Mouse (Mus musculus): ENCODE data around the gene Rptor.

Rptor gene

DNA sequence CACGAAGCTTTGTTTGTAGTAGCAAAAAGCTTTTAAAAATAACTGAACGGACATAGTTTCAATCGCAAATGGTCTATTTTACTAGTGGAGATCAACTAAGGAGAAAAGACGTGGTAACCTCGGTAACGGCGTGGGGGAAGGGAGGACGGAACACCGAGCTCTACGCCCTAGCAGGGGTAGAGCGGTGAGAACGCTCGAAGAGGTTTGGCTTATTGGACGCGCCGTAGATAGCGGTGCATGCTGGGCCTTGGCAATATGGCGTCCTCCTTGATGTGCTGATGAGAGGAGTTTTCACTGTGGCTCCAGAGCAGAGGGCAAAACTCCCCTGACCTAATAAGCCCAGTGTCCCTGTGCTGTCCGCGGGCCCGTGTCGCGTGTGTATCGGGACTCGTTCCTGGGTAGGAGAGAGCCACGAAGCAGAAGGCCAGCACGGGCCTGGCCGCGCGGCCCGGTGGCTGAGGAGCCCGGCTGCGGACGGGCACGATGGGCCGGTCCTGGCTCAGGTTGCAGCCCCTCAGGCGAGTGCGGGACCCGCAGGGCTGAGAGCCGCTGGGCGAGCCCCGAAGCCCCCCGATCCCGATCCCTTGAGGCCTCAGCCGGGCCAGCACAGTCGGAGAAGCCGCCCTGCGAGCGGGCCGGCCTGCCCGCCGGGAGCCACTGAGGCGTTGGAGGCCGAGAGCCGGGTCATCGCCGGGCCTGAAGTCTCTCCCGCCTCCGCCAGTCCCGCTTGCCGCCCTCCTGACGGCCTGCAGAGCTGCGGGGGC, at the start of gene Rptor:
TSS of gene Rptor (plus strand) at position 143 of the 764 bp plus-strand sequence.
- peak; percentile 97 for DNase-seq

DNA sequence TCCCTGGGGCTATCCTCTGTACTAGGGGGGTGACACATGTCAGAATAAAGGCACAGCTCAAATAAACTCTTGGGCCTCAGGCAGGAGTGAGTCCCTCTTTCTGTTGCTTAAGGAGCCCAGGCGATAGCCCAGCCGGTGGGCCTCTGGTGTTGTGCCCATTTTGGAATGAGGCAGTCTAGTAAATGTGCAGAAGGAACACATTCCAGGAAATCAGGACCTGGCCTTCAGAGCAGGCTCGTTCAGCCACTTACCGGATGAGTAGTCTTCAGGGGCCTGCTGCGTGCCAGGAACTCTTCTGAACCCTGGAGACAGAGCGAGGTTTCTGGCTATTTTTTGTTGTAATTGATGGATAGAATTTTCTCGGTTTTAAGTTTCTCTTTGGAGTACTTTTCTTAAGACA, 48.0 kb upstream of the Rptor start:
- DNase-seq = peak; percentile 10

DNA sequence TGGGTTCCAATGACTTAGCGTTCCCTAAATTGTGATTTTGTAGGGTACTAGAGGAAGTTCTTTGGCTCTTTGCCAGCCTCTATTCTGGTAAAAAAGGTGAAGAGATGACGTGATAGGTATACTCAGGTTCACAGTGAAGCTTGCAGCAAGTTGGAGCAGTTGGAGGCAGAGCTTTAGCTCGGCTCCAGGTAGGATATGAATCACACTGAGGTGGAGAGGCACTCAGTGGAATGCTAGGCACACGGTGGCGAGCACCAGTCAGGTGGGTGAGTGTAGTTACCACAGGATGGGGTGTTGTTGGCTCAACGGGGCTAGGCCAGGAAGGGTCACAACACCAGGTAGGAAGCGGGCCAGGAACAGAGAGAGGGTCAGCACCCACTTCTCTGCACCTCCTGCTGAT, 47.5 kb upstream of the Rptor start:
- peak; percentile 14 for DNase-seq

DNA sequence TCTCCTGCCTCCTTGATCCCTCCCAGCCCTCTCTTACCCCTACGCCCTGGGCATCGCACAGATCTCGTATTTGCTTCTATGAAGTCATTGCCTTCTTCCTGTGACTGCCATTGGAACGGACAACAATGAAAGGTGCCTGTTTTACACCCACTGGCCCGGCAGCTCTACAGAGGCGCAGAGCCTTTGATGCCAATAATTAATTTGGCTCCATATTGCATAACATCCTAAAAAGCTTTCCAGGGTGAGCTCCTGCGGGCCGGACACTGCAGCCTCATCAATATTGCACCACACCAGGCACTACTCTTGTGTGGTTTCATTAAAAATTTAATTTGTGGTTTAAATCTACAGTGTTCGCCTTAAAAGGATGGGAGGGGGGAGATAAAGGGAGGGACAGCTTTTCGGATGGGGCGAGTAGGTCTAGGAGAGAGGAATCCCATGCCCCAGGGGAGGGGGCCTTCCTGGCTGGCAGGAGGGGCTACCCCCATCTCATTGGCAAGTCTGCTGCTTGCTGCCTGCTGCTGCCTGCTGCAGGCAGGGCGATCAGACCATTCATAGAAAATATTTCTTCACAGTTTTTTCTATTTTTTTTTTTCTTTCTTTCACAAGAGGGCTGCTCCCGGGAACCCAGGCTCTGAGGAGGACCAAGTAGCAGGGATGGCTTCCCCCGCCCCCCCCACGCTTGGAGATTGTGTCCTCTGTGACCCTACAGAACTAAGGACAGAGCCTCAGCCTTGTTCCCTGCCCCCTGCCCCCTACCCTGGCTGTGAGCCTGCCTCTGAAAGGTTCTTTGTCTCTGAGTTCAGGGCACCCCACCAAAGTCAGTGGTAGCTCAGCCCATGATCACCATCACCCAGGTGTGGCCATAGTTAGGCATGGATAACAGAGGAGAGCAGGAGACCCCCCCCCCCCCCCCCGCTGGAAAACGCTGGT, 44.5 kb upstream of the Rptor start:
- DNase-seq = peak; percentile 17

DNA sequence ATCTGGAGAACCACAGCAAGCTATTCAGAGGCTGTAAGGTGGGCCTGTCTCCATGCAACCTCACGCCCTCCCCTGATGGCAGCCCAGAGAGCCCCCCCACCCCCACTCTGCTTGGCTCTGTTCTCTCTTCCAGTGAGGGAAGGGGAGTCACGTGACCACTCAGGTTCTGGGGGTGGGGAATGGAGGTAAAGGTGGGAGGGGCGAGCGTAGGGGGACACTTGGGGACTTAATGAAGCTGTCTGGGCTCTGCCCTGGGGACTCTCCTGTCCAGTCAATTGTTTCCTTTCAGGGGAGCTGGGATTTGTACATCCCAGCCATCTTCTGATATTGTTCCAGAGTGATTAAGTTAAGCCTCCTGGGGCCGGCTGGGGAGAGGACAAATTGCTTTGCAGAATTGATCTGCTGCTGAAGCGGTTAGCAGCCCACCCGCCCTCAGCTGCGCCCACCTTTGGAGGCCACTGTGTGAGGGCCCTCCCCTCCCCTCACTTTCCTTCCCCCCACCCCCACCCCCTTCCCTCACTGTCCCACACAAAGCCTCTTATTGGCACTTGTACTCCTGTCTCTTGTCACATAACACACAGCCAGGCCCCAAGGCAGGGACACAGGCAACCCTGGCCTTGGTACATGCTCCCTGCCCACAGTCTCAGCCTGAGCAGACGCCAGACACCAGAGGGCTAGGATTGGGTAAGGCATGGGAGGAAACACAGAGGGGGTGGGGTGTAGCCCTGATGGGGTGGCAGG, 43.7 kb upstream of the Rptor start:
- no peak for DNase-seq

DNA sequence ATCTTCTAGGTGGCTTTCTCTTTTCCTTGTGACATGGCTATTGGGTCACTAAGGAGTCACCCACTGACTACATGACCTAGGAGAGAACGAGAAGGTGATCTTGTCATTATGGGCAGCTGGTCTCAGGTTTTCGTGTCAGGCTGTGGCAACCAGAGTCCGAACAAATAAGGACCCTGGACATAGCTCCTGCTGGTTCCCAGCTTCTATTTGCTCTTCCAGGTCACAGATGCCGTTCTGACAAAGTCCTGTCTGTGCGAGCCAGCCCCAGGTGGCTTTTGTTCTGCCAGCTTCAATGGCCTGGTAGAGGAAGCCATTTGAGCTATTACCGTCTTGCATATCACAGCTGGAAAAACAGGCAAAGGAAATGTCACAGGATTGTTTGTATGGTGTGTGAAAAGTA, 40.4 kb upstream of the Rptor start:
- no peak for DNase-seq

DNA sequence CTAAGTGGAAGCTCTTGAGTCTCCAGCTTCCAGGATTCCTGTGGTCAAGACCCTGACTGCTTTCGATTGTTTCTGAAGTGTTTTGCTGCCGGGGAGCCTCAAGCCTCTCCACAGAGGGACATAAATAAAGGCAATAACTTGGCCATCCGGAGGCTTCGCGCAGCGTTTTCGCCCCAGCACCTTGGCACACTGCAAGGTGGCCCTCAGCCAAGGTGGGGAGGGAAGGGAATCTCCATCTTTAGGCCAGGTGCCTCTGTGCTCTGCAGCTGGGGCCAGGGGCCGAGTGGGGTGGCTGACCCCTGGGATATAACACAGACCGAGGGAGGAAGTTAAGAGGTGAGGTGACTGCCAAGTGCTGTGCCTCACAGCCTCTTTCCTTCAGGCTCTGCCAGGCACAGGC, 39.5 kb upstream of the Rptor start:
- DNase-seq = no peak

DNA sequence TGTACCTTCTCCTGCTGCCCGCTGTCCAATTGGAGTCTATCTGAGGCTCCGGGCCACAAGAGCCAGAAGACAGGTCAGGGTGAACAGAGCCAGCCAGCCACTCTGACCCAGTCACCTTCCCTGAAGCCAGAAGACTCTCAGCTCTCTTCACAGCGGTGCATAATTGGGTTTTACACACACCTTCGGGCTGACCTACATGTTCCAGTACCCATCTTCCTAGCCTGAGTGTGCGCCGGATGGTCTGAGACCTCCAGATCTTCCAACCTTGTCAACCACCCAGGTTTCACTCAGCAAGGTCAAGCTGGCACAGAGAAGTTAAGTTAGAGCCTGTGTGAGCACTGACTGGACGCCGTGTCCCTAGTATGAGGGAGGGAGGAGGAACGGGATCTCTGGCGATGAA, 38.3 kb upstream of the Rptor start:
- DNase-seq = peak; percentile 62

DNA sequence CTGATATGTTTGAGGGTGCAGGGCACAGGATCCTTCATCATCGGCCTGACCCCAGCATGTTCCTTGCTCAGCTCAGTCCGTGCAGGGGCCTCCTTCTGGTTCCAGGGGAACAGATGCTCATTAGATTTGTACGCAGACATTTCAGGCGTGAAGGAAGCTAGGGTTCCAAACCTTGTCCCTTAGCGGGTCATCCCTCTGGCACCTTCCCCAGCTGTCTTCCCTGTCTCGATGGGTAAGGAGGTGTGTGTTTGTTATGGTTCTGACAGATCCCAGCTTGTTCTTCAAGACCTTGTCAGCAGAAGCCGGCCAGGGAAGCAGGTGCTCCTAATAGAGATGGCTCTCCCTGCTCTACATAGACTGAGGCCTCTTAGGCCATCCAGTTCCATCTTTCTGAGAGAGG, 37.7 kb upstream of the Rptor start:
- DNase-seq = peak; percentile 77

DNA sequence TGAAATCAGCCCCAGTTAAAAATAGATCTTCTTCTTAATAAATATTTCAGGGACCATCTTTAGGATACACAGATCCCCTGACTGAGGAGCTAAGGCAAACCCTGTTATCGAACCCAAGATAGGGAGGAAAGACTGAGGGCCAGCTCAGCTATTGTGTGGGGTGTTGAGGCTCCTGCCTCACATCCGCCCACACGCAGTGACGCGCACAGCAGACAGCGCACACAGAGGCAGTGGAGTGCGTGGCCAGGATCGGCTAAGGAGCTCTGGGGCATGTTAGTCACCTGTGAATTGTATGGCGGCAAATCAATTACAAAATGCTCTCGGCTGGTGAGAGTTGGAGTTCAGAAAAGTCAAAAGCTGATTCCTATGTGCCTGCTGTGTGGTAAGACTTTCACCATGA, 37.0 kb upstream of the Rptor start:
- DNase-seq = no peak

DNA sequence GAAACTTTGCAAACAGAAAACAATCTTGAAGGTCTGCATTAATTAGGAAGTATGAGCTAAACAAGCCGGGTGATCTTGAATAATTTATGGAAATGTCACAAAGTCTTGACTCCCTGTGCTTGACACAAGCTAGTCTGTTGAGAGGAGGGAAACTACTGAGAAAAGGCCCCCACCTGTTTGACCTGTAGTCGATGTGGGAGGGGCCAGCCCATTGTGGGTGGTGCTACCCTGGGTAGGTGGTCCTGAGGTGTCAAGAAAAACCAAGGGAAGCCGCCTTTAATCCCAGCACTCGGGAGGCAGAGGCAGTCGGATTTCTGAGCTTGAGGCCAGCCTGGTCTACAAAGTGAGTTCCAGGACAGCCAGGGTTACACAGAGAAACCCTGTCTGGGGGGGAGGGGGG, 36.5 kb upstream of the Rptor start:
- no peak for DNase-seq

DNA sequence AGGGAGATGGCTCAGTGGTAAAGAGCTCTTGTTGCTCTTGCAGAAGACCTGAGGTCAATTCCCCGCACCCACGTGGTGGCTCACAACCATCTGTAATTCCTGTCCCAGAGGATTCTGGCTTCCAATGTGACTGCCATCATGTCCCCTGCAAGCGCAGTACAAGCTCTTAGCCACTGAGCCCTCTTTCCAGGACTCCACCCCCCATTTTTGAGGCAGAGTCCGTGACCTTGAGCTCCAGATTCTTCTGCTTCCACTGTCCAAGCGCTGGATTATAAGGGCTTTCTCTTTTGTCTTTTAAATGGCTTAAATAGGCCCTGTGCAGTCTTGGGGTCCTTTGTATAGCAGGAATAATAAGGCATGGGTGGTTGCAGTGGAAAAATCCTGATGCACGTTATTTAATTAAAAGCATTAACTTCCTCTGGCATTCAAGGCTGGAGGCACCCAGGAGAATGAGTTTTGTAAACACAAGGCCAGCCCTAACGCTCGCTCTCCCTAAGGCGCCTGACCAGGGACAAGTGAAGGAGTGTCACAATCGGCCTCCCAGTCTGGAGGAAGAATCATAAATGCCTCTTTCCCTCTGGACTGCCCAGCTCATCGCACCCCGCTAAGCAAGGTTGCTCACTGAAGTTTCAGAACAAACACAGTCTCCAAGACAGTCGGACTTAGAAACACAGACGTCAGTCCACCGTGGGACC, 30.2 kb upstream of the Rptor start:
- no peak for DNase-seq

DNA sequence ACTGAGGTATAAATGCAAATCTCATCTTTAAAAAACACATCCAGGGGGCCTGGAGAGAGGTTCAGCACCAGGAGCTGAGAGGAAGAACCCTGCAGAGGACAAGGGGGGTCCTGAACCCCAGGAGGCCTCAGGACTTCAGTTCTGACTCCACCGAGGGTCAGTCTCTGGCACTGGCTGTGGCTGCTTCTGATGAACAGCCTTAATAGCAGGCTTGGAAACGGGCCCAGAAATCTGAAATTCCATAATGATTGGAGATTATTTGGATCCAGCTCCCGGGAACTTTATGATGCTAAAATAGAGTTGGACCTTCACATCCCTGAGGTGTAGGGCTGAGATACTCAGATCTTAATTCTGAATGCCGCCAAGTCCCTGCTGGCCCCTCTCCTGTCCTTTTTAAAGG, 25.9 kb upstream of the Rptor start:
- no peak for DNase-seq

DNA sequence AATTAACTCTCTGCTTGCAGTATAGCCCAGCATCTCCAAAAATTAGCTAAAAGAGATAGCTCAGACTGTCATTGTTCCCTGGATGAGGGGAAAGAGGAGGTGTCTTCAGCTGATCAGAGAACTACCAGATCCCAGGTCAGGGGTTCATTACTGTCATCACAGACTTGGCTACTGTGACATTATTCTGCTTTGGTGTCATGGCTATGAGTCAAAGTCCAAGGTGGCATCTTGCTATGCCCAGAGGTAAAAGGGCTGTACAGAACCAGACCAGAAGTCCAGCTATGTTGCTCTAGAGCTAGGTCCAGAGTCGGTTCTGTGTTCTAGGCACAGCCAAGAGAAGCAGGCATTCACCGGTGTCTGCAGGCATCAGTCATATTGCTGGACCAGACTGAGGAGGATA, 25.0 kb upstream of the Rptor start:
- no peak for DNase-seq

DNA sequence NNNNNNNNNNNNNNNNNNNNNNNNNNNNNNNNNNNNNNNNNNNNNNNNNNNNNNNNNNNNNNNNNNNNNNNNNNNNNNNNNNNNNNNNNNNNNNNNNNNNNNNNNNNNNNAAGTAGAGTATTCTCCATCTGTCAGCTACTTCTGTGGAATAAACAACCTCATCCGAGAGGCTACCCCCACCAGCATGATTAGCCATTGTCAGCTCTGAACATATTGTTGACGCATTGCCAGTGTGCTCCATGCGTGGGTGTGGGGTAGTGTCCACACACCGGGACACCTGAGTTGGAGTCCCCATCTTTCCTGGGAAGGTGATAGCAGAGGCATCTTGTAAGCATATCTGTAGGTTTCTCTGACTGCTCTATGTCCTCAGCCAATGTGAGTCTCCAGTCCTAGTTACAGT, 16.2 kb upstream of the Rptor start:
- DNase-seq = peak; percentile 59

DNA sequence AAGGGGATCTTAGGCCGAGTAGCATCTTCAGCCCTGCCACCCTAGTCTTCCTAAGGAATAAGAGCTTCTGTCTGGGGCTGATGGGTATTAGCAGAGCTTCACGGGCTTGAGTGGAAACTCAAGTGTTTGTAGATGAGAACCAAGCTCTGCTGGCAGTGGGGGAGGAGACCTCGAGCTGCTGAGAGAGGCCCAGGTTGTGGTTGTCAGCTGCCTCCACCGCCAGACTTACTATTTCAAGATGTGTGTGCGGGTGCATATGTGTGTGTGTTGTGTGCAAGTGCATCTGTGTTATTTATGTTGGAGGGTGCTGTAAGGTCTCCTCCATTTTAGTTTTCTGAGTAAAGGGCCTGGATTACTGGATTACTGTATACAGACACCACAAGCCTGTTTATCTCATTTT, 15.6 kb upstream of the Rptor start:
- DNase-seq = no peak

DNA sequence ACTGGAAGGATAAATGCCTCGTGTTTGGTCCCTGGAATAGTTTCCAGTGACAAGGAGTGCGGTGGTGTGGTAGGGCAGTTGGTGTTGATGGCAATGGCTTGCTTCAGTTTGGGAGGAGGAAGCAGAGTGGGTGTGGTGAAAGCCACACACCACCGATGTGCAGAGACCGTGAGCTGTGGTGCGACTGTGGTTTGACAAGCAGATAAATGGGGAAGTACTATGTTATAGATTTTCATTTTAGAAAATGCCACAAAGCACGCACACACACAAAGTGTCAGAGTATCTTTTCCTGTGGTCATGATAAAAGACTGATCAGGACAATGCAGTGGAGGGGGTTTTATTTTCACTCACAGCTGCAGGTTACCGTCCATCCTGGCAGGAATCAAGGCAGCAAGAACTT, 13.5 kb upstream of the Rptor start:
- no peak for DNase-seq

DNA sequence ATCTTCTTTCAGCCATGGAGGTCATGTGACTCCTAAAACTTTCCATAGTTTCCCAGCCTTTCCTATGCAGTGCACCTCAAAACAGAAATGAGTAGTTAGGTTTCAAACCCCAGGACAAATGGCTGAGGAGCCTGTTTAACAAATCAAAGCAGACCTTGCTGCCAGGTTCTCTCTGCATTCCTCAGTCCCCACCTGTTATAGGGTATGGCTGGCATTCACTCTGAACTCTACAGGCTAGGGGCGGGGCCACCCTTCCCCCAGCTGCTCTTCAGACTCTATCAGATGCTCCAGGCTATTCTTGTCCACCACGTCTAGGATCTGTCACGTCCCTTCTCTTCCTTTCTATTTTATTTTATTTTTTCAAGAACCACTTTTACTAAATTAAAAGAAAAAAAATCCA, 8.7 kb upstream of the Rptor start:
- no peak for DNase-seq

DNA sequence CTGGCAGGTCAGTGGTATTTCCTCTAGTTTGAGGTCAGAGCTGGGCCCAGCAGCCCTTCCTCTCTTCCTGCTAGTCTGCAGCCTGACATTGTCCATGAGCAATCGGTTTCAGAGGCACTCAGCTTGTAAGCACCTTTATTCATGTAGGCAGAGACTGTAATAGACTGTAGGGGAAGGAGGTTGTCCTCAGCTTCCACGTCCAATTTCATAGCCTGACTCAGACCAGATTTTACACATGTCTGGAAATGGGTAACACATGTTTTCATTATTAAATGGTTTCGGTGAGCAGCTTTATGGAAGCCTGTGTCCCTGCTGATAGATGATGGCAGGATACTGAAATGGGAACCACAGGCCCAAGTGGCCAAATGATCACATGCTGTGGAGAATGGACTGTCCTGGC, 3.8 kb upstream of the Rptor start:
- no peak for DNase-seq

DNA sequence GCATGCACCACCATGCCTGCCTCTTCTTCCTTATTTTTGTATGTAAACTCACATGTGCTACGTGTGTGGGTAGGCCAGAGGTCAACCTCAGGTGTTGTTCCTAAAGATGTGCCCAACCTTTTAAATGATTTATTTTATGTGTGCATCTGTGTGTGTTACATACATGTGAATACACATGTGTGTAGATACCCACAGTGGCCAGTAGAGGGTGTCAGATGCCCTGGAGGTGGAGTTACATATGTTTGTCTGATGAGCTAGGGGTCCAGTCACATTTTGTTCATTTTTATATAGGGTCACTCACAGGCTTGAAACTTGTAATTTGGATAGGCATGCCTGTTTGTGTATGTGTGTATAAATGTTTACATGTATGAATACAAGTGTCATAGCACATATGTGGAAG, 2.4 kb upstream of the Rptor start:
- no peak for DNase-seq

DNA sequence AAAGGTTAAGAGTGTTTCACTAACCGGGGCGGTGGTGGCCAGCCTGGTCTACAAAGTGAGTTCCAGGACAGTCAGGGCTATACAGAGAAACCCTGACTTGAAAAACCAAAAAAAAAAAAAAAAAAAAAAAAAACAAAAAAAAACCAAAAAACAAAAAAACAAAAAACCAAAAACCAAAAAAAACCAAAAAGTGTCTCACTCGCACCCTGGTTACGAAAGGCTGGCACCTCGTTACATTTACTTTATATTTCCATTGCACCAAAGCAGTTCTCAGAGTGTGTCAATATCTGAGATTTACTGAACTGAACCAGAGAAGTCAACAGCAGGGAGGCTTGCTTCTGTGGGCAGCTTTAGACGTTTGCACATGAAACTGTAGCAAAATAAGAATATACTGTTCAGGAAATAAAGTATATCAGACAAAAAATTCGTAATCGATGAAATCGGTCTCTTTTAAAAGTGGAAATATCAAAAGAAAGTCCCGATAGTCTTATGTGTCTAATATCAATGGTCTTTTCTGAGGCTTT, 466 bp upstream of the Rptor start:
- DNase-seq = no peak

DNA sequence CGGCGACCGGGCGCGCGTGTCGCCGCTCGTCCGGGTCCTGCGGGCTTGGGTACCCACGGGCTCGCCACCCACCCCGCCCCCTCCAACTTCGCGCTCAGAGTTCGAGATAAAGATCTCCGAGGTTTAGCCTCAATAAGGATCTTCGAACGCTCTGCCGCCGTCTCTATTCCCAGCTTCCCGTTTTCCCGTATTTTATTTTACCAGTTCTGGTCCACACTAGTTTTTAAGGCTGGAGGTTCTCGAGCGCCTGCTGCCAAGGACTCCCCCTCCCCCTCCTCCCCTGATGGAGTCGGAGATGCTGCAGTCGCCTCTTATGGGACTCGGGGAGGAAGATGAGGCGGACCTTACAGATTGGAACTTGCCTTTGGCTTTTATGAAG, 811 bp downstream of the Rptor start:
- DNase-seq = no peak

DNA sequence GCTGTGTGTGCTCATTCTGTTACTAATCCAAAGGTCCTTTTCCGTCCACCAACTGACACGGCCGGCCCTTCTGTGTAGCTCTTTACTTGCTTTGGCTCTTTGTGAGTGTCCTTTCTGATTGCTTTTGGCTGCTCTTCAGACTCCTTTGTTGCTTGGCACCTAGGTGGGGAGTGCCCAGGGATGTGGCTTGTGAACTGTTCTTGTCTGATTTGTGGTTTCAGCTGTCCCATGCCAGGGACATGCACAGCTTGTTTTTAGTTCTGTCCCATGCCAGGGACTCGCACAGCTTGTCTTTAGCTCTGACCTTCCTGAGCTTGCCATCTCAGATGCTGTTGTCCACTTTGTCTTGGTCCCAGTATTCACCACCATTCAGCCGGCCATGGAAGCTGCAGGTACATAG, 4.8 kb downstream of the Rptor start:
- no peak for DNase-seq
